Mouse (Mus musculus): Measurements from ENCODE around the gene Ccdc137. TPM values are rescaled to one million over a fixed set of nuclear protein-coding genes. Genes with fewer than 3 reads are reported as not detected.

Gene Ccdc137
- polyA plus RNA-seq, 1 experiment from 2014 or later: 35.5 TPM

DNA sequence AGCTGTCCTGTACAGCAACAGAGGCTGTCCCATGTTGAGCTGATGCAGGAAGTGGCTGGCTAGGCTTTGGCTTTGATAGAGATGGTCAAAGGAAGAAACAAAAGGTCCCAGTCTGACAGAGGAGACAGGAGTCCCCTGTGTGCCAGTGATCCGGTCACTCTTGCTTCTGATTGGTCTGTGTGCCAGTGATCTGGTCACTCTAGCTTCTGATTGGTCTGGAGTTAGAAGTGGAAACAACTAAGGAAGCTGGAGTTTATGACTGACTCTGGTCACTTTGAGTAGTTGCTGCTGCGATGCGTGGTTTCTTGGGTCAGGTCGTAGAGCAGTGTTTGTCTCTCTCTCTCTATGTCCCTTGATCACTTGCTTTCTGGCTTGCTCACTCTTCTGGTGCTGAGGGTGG lies 43.8 kb downstream of the Ccdc137 start:
- Histone ChIP-seq H3K9ac (no peak overlapping the region), H3K27ac (no peak overlapping the region), H3K4me1 (peaks cover 10% of the 10 kb centered on the region; the same call in 1 of the 2 replicates), H3K4me3 (no peak overlapping the region), H3K4me2 (no peak overlapping the region), H3K9me3 (no peaks in the 10 kb centered on the region), H3K36me3 (peaks cover 18% of the 10 kb centered on the region), H3K27me3 (no peaks in the 10 kb centered on the region)
- ATAC-seq (ENCODE audit: borderline replicate concordance, extremely low read depth, low FRiP score, low TSS enrichment): no peak
- 74% methylated on average over 4 of the region's 4 CpGs for WGBS

DNA sequence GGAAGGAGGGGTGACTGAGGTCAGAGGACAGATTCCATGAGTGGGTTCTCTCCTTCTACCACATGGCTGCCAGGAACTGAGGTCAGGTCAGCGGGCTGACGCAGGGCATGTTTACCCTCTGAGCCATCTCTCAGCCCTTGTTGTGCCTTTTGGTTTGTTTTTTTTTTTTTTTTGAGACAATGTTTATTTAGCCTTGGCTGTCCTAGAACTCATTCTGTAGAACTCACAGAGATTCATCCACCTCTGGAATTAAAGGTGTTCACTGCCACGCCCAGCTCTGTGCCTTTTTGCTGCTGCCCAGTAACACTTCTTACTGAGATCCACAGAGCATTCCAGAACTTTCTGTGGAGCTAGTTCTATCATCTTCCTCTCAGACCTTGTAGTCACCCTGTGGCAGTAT lies 47.7 kb downstream of the Ccdc137 start:
- WGBS: 71% methylated on average over 3 of the region's 3 CpGs

DNA sequence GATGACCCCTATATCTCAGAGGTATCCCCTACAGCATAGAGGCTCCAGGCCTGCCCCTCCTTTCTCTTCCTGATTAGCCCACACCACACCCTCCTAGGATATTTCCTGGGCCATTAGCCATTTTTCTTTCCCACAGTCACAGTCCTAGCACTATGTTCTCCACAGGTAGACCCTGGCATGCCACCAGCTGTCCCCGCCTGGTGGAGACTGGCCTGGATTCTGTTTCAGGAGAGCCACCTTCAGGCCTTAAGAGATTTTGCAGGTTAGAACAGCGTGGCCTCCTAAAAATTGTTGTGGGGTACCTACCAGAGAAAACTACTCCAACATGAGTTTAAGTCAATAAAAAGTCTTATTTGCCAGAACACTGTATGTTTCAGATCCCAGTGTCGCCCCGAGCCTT lies 49.0 kb downstream of the Ccdc137 start:
- 52% methylated on average over 4 of the region's 4 CpGs for WGBS
- no peaks in the 10 kb centered on the region for H3K36me3 ChIP-seq
- H3K4me2 ChIP-seq: no peak overlapping the region
- H3K4me3 ChIP-seq: no peak overlapping the region
- no peak overlapping the region for H3K9ac ChIP-seq
- H3K9me3 ChIP-seq: no peaks in the 10 kb centered on the region
- peaks cover 8% of the 10 kb centered on the region for H3K4me1 ChIP-seq
- H3K27me3 ChIP-seq: no peaks in the 10 kb centered on the region
- peak; percentile 44; the same call in 1 of the 2 replicates for ATAC-seq (ENCODE audit: borderline replicate concordance, extremely low read depth, low FRiP score, low TSS enrichment)
- peak overlapping the region; percentile 95 for H3K27ac ChIP-seq

More for the DNA sequence above, 47.7 kb downstream of the Ccdc137 start:
- no peak for ATAC-seq (ENCODE audit: borderline replicate concordance, extremely low read depth, low FRiP score, low TSS enrichment)
- Histone ChIP-seq H3K27ac (no peak overlapping the region), H3K4me1 (peaks cover 8% of the 10 kb centered on the region), H3K4me2 (no peak overlapping the region), H3K36me3 (no peaks in the 10 kb centered on the region), H3K9ac (no peak overlapping the region), H3K4me3 (no peak overlapping the region), H3K9me3 (no peaks in the 10 kb centered on the region), H3K27me3 (no peaks in the 10 kb centered on the region)

DNA sequence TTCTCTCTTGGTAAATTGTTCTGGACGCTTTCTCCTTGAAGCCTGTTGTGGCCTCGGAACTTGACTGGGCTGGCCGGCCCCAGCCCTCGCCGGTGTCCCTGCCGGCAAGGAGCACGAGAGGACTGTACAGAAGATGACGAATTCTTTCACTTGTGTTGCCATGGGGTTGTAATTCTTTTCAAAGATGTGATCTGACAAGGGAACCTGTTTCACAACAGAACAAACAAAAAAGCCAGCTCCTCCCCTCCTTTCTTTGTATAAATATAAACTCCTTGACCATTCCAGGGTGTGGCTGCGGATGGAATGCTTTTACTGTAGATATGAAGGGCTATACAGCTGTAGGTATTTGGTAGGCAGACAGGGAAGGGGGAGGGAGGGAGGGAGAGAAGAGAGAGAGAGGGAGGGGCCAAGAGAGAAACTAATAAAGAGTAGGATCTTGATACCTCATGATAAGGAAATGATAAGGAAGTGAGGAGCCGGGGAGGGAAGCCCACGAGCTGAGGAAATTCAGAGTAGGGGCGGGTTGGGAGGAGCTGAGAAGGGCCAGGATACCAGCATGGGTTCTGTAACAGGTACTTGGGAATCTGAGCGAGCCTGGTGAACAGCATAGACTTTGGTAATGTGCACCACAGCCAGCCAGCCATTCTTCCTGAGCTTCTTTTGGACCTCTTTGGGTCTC lies 49.8 kb downstream of the Ccdc137 start:
- ATAC-seq (ENCODE audit: borderline replicate concordance, extremely low read depth, low FRiP score, low TSS enrichment): peak; percentile 66
- Histone ChIP-seq H3K36me3 (no peaks in the 10 kb centered on the region), H3K9me3 (no peaks in the 10 kb centered on the region), H3K4me2 (no peak overlapping the region; the same call in 1 of the 2 replicates), H3K9ac (no peak overlapping the region), H3K4me3 (no peak overlapping the region), H3K27ac (peak overlapping the region; percentile 95), H3K27me3 (no peaks in the 10 kb centered on the region), H3K4me1 (peaks cover 8% of the 10 kb centered on the region)
- WGBS: 48% methylated on average over 13 of the region's 13 CpGs

DNA sequence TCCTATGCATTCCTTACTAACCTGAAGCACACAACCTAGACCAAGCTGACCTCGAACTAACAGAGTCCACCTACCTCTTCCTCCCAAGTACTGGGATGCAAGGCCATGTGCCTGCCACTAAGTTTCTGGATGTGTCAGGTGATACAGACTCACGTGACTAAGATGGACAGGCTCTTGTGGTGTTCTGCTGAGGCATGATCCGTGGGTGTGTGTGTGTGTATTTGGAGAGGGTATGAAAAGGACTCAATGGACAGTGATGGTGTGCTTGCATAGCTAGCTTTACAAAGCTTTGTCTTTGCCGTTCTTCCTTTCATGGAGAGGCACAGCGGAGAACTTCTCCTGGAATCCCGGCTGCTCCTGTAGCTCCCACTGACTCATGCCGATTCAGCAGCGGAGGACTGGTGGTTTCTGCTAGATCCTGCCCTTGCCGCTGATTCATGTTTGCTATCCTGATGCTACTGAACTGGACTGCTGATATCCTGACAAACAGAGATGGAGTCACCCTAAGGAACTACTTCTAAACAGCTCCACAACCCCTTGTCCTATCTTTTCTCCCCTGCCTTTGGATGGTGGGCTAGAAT lies 50.5 kb downstream of the Ccdc137 start:
- no peak for ATAC-seq (ENCODE audit: borderline replicate concordance, extremely low read depth, low FRiP score, low TSS enrichment)
- H3K27ac ChIP-seq: peak overlapping the region; percentile 85
- 70% methylated on average over 9 of the region's 9 CpGs for WGBS

DNA sequence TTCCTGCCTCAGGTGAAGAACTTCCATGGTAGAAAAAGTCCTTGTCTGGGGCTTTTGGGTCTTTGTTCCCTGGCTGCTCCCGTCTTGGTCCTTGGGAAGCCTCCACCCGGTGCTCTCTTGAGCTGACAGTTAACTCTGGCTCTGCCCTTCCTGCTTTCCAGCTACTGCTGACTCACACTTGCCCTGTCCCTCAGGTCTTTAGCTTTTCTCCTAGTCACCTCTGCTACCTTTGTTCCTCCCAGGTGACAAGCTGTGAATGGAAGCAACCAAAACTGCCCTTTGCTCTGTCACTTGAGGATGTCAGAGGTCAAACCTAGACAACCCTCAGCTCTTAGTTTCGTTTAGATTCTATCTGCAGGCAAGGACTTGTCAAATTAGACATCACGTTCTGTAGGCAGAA lies 52.0 kb downstream of the Ccdc137 start:
- WGBS: 41% methylated on average over 4 of the region's 4 CpGs

More for the DNA sequence above, 50.5 kb downstream of the Ccdc137 start:
- Histone ChIP-seq H3K4me1 (peaks cover 8% of the 10 kb centered on the region), H3K36me3 (no peaks in the 10 kb centered on the region), H3K4me2 (no peak overlapping the region), H3K4me3 (no peak overlapping the region), H3K27me3 (no peaks in the 10 kb centered on the region), H3K9me3 (no peaks in the 10 kb centered on the region), H3K9ac (no peak overlapping the region)

DNA sequence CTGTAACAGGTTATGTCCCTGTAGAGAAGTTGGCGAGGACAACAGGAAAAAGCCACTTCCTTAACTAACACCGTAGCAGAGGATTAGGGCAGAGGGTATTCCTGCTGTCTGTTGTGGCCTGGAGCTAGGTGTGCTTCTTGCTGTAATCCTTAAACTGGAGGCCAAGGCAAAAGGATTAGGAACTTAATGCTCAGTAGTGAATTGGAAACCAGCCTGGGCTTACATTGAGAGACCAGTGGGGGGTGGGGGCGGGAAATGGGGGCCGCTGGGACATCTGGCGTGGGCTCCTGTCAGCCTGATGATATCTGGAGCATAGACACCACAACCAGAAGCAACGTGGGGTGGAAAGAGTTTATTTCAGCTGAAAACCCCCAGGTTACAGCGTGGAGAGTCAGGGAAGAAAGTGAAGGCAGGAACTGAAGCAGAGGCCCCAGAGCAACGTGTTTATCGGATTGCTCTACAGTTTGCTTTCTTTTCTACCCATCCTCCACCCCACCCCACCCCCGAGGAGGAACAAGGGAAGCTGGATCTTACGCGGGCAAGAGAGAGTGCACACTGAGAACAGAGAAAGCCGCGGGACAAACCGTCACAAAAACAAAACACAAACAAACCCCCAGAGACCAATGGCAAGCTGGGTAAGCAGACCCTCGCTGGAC lies 52.6 kb downstream of the Ccdc137 start:
- Histone ChIP-seq H3K9ac (peak overlapping the region; percentile 41), H3K4me2 (peak overlapping the region; percentile 51), H3K27me3 (no peaks in the 10 kb centered on the region), H3K9me3 (no peaks in the 10 kb centered on the region), H3K4me3 (peak overlapping the region; percentile 27), H3K36me3 (no peaks in the 10 kb centered on the region), H3K4me1 (peaks cover 8% of the 10 kb centered on the region), H3K27ac (peak overlapping the region; percentile 39)
- no peak for ATAC-seq (ENCODE audit: borderline replicate concordance, extremely low read depth, low FRiP score, low TSS enrichment)
- WGBS: 10% methylated on average over 16 of the region's 16 CpGs

More for the DNA sequence above, 52.0 kb downstream of the Ccdc137 start:
- no peaks in the 10 kb centered on the region for H3K27me3 ChIP-seq
- peaks cover 8% of the 10 kb centered on the region for H3K4me1 ChIP-seq
- no peak for ATAC-seq (ENCODE audit: borderline replicate concordance, extremely low read depth, low FRiP score, low TSS enrichment)
- H3K4me2 ChIP-seq: peak overlapping the region; percentile 51; the same call in 1 of the 2 replicates
- no peaks in the 10 kb centered on the region for H3K36me3 ChIP-seq
- H3K9ac ChIP-seq: no peak overlapping the region
- H3K27ac ChIP-seq: no peak overlapping the region
- H3K9me3 ChIP-seq: no peaks in the 10 kb centered on the region
- H3K4me3 ChIP-seq: peak overlapping the region; percentile 27; the same call in 1 of the 2 replicates

DNA sequence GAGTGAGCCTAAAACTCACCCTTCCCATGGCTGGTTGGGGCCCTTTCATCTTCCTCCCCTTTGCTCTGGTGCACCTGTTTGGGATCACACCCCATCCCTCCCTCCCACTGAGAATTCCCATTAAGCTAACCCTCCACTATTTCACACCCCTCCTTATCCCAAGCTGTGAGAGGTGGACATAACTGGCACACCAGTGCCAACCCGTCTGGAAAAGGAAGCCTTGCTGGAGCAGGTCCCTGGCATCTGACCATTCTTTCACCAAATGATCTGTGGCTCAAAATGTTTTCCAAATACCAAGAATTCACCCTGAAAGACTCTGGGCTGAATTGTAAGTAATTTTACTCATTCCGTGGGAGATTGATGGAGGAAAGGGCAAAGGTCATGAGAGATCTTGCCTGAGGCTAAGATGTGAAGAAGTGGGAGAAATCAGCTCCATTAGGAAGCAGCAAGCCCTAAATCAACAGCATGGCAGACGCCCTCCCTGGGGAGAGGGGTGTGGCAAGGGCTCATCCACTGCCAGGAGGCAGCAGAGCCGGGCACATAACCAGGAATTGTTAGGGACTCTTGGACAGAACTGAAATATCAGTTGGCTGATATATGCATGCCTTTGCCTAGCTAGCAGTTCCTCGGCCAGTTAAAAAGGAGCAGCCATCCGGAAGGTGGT lies 55.0 kb downstream of the Ccdc137 start:
- H3K9me3 ChIP-seq: no peaks in the 10 kb centered on the region
- H3K36me3 ChIP-seq: no peaks in the 10 kb centered on the region
- ATAC-seq (ENCODE audit: borderline replicate concordance, extremely low read depth, low FRiP score, low TSS enrichment): no peak
- H3K4me1 ChIP-seq: peaks cover 13% of the 10 kb centered on the region
- H3K4me3 ChIP-seq: no peak overlapping the region
- no peak overlapping the region for H3K9ac ChIP-seq
- H3K4me2 ChIP-seq: no peak overlapping the region
- WGBS: 29% methylated on average over 6 of the region's 6 CpGs
- H3K27ac ChIP-seq: no peak overlapping the region
- H3K27me3 ChIP-seq: no peaks in the 10 kb centered on the region

Other genes starting within 250 kb of the Ccdc137 start
- 8.7 and 9.2 TPM in 2 replicates for gene Bahcc1, start 225.2 kb upstream of the Ccdc137 start, polyA plus RNA-seq (2015; fragmentation: Nextera tagmentation; extraction: Ambion mirVana)
- gene Actg1, start 109.6 kb upstream of the Ccdc137 start, polyA plus RNA-seq (2015; fragmentation: Nextera tagmentation; extraction: Ambion mirVana): 2,618 and 2,638 TPM in 2 replicates
- 0.38 and 0.56 TPM in 2 replicates for gene Fscn2, start 96.6 kb upstream of the Ccdc137 start, polyA plus RNA-seq (2015; fragmentation: Nextera tagmentation; extraction: Ambion mirVana)
- 36.9 and 37.4 TPM in 2 replicates for gene Faap100, start 79.4 kb upstream of the Ccdc137 start, polyA plus RNA-seq (2015; fragmentation: Nextera tagmentation; extraction: Ambion mirVana)
- gene Nploc4, start 20.4 kb upstream of the Ccdc137 start, polyA plus RNA-seq (2015; fragmentation: Nextera tagmentation; extraction: Ambion mirVana): 32.5 and 34.5 TPM in 2 replicates
- gene Tspan10, start 15.5 kb upstream of the Ccdc137 start, polyA plus RNA-seq (2015; fragmentation: Nextera tagmentation; extraction: Ambion mirVana): not detected in 2 replicates
- 0.25 and 0.31 TPM in 2 replicates for gene Pde6g, start 4.6 kb upstream of the Ccdc137 start, polyA plus RNA-seq (2015; fragmentation: Nextera tagmentation; extraction: Ambion mirVana)
- gene Oxld1, start within 50 bp of the Ccdc137 start, polyA plus RNA-seq (2015; fragmentation: Nextera tagmentation; extraction: Ambion mirVana): 12.7 and 13.0 TPM in 2 replicates
- 43.8 and 44.6 TPM in 2 replicates for gene Arl16, start 9.5 kb downstream of the Ccdc137 start, polyA plus RNA-seq (2015; fragmentation: Nextera tagmentation; extraction: Ambion mirVana)
- gene Mrpl12, start 26.5 kb downstream of the Ccdc137 start, polyA plus RNA-seq (2015; fragmentation: Nextera tagmentation; extraction: Ambion mirVana): 125 and 133 TPM in 2 replicates
- gene Slc25a10, start 33.7 kb downstream of the Ccdc137 start, polyA plus RNA-seq (2015; fragmentation: Nextera tagmentation; extraction: Ambion mirVana): 67.5 and 70.9 TPM in 2 replicates
- 0.91 and 1.1 TPM in 2 replicates for gene Gcgr, start 72.6 kb downstream of the Ccdc137 start, polyA plus RNA-seq (2015; fragmentation: Nextera tagmentation; extraction: Ambion mirVana)
- gene Mcrip1, start 91.6 kb downstream of the Ccdc137 start, polyA plus RNA-seq (2015; fragmentation: Nextera tagmentation; extraction: Ambion mirVana): 205 and 209 TPM in 2 replicates
- gene Ppp1r27, start 93.0 kb downstream of the Ccdc137 start, polyA plus RNA-seq (2015; fragmentation: Nextera tagmentation; extraction: Ambion mirVana): 0.65 and 1.7 TPM in 2 replicates
- gene P4hb, start 115.1 kb downstream of the Ccdc137 start, polyA plus RNA-seq (2015; fragmentation: Nextera tagmentation; extraction: Ambion mirVana): 847 and 883 TPM in 2 replicates
- 697 and 699 TPM in 2 replicates for gene Arhgdia, start 123.5 kb downstream of the Ccdc137 start, polyA plus RNA-seq (2015; fragmentation: Nextera tagmentation; extraction: Ambion mirVana)
- 511 and 543 TPM in 2 replicates for gene Alyref, start 140.2 kb downstream of the Ccdc137 start, polyA plus RNA-seq (2015; fragmentation: Nextera tagmentation; extraction: Ambion mirVana)
- 215 and 222 TPM in 2 replicates for gene Anapc11, start 140.3 kb downstream of the Ccdc137 start, polyA plus RNA-seq (2015; fragmentation: Nextera tagmentation; extraction: Ambion mirVana)
- gene Npb, start 150.4 kb downstream of the Ccdc137 start, polyA plus RNA-seq (2015; fragmentation: Nextera tagmentation; extraction: Ambion mirVana): 0.78 and 1.4 TPM in 2 replicates
- gene Pcyt2, start 159.8 kb downstream of the Ccdc137 start, polyA plus RNA-seq (2015; fragmentation: Nextera tagmentation; extraction: Ambion mirVana): 103 and 126 TPM in 2 replicates
- 32.6 and 34.3 TPM in 2 replicates for gene Sirt7, start 167.1 kb downstream of the Ccdc137 start, polyA plus RNA-seq (2015; fragmentation: Nextera tagmentation; extraction: Ambion mirVana)
- gene Mafg, start 175.5 kb downstream of the Ccdc137 start, polyA plus RNA-seq (2015; fragmentation: Nextera tagmentation; extraction: Ambion mirVana): 23.3 and 24.5 TPM in 2 replicates
- 25.4 and 27.2 TPM in 2 replicates for gene Pycr1, start 185.7 kb downstream of the Ccdc137 start, polyA plus RNA-seq (2015; fragmentation: Nextera tagmentation; extraction: Ambion mirVana)
- 0.55 and 1.3 TPM in 2 replicates for gene Myadml2, start 190.0 kb downstream of the Ccdc137 start, polyA plus RNA-seq (2015; fragmentation: Nextera tagmentation; extraction: Ambion mirVana)
- 4.1 and 4.3 TPM in 2 replicates for gene Notum, start 203.1 kb downstream of the Ccdc137 start, polyA plus RNA-seq (2015; fragmentation: Nextera tagmentation; extraction: Ambion mirVana)
- 138 and 143 TPM in 2 replicates for gene Aspscr1, start 214.9 kb downstream of the Ccdc137 start, polyA plus RNA-seq (2015; fragmentation: Nextera tagmentation; extraction: Ambion mirVana)